Mouse (Mus musculus) layer of hippocampus, postnatal 36 days (tissue): ENCODE data around the gene Wfdc13. TPM values are rescaled to one million over a fixed set of nuclear protein-coding genes. Genes with fewer than 3 reads are reported as not detected.
"Not testable (repeated sequence)": the region's sequence is repeated elsewhere in the genome, so short reads cannot be mapped to it uniquely, and the experiment has no call there.

Experiments
- DNase-seq, 2 experiments: peaks; one replicate each; pipeline ENCODE4 v3.0.0; 2022
- total RNA-seq, 2 experiments: library from RNA; stranded (reverse); gene quantifications; 2 replicates each; pipeline ENCODE4 v1.2.3; 2021

Wfdc13 gene
- total RNA-seq, 2 experiments from 2014 or later, result not detected

- DNase-seq, result not testable (repeated sequence)
Measured at GRCm38 (mm10) chr2:164716194-164716786, 31.4 kb downstream of the Wfdc13 start.

DNA sequence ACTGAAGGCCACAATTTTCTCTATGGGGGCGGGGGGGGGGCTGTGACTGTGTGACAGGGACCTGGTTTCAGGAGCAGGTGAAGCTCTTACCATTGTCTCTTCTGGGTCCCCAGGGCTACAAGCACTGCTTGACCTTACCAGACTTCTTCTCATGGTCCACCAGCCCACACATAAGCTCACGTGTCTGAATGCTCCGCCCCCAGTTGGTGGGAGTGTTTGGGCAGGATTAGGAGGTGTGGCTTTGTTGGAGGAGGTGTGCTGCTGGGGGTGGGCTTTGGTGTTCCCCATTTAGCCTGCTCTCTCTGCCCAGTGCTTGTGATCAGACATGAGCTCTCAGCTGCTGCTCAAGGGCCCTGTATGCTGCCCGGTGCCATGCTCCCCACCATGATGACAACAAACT, 38.4 kb downstream of the Wfdc13 start:
- DNase-seq, result no peak

GRCm38 (mm10) chr2:164725895-164726619, 41.1 kb downstream of the Wfdc13 start:
- peak; percentile 36 to 40 for DNase-seq

- no peak for DNase-seq
Measured at GRCm38 (mm10) chr2:164731719-164732118, 46.8 kb downstream of the Wfdc13 start.

GRCm38 (mm10) chr2:164733259-164733658, 48.4 kb downstream of the Wfdc13 start:
- no peak for DNase-seq

GRCm38 (mm10) chr2:164734839-164735238, 49.9 kb downstream of the Wfdc13 start:
- no peak for DNase-seq

DNA sequence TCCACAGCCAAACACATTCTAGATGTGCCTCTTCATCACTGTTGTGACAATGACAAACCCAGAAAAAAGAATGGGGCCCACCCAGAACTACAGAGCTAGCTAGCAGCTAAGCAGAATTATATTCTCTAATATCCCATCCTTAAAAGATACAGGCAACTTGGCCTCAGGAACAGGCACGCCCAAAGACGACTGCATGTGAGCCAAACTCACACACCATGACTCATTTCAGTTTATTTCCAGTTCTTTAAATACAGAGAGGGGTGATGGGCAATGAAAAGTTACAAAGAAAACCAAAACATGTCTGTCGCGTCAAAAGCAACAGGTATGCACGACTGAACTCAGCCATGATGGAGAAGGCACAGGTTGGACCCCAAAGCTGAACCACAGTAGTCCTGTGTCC, 50.5 kb downstream of the Wfdc13 start:
- DNase-seq, result no peak

Other genes with a start within 250 kb of the Wfdc13 start
- 100 to 1,000 TPM; 102 to 129 TPM for gene Sdc4, start 241.2 kb upstream of the Wfdc13 start, total RNA-seq
- gene Sys1, start 228.1 kb upstream of the Wfdc13 start, total RNA-seq, result 10 to 100 TPM; 37.7 to 42.3 TPM
- gene Gm20458, start 224.1 kb upstream of the Wfdc13 start, total RNA-seq, result 10 to 100 TPM in 1 of 2 experiments, 1 to 10 TPM in 1; 7.0 to 13.3 TPM
- not detected for gene Trp53tg5, start 211.4 kb upstream of the Wfdc13 start, total RNA-seq
- gene Dbndd2, start 199.0 kb upstream of the Wfdc13 start, total RNA-seq, result 100 to 1,000 TPM; 108 to 110 TPM
- 10 to 100 TPM; 76.6 to 84.5 TPM for gene Pigt, start 187.6 kb upstream of the Wfdc13 start, total RNA-seq
- not detected for gene Wfdc2, start 122.7 kb upstream of the Wfdc13 start, total RNA-seq
- gene Spint3, start 111.6 kb upstream of the Wfdc13 start, total RNA-seq, result not detected
- gene Wfdc6a, start 99.7 kb upstream of the Wfdc13 start, total RNA-seq, result not detected
- not detected for gene Eppin, start 91.5 kb upstream of the Wfdc13 start, total RNA-seq
- not detected for gene Wfdc6b, start 71.6 kb upstream of the Wfdc13 start, total RNA-seq
- not detected for gene Wfdc8, start 71.5 kb upstream of the Wfdc13 start, total RNA-seq
- not detected for gene Wfdc16, start 46.3 kb upstream of the Wfdc13 start, total RNA-seq
- not detected for gene Wfdc10, start 29.1 kb upstream of the Wfdc13 start, total RNA-seq
- not detected for gene Wfdc9, start 28.5 kb upstream of the Wfdc13 start, total RNA-seq
- not detected for gene Wfdc11, start 11.0 kb upstream of the Wfdc13 start, total RNA-seq
- gene Spint4, start 13.4 kb downstream of the Wfdc13 start, total RNA-seq, result not detected
- gene Spint5, start 30.2 kb downstream of the Wfdc13 start, total RNA-seq, result not detected
- gene Wfdc3, start 60.8 kb downstream of the Wfdc13 start, total RNA-seq, result 1 to 10 TPM; 1.5 to 2.2 TPM
- gene Dnttip1, start 60.9 kb downstream of the Wfdc13 start, total RNA-seq, result 10 to 100 TPM; 34.0 to 37.7 TPM
- gene Ube2c, start 84.8 kb downstream of the Wfdc13 start, total RNA-seq, result 1 to 10 TPM; 1.2 to 1.5 TPM
- gene Tnnc2, start 94.9 kb downstream of the Wfdc13 start, total RNA-seq, result not detected
- gene Snx21, start 100.7 kb downstream of the Wfdc13 start, total RNA-seq, result 10 to 100 TPM; 36.7 to 44.0 TPM
- 10 to 100 TPM; 27.8 to 28.2 TPM for gene Acot8, start 119.8 kb downstream of the Wfdc13 start, total RNA-seq
- 1 to 10 TPM; 8.2 to 8.6 TPM for gene Zswim3, start 120.0 kb downstream of the Wfdc13 start, total RNA-seq
- 10 to 100 TPM; 21.6 to 23.0 TPM for gene Zswim1, start 137.6 kb downstream of the Wfdc13 start, total RNA-seq
- not detected for gene Spata25, start 143.4 kb downstream of the Wfdc13 start, total RNA-seq
- gene Ctsa, start 147.8 kb downstream of the Wfdc13 start, total RNA-seq, result 10 to 100 TPM; 92.9 to 93.4 TPM
- 1 to 10 TPM; 1.8 to 2.7 TPM for gene Neurl2, start 148.3 kb downstream of the Wfdc13 start, total RNA-seq
- gene Pltp, start 172.6 kb downstream of the Wfdc13 start, total RNA-seq, result 10 to 100 TPM; 66.9 to 70.7 TPM
- gene Pcif1, start 194.2 kb downstream of the Wfdc13 start, total RNA-seq, result 10 to 100 TPM; 41.2 to 44.1 TPM
- 10 to 100 TPM; 23.8 to 29.7 TPM for gene Zfp335, start 226.7 kb downstream of the Wfdc13 start, total RNA-seq